Mouse (Mus musculus) neutrophil, adult 59 days (primary cell): Measurements from ENCODE around the gene Ppp1r3g. TPM values are rescaled to one million over a fixed set of nuclear protein-coding genes. Genes with fewer than 3 reads are reported as not detected.

Source experiments
- total RNA-seq, 2 experiments: library from RNA; stranded (reverse); gene quantifications; 1 replicate in 1 of 2; 2 replicates in 1 of 2; pipeline ENCODE4 v1.2.4; 2023

The Ppp1r3g gene
- not detected for total RNA-seq

GRCm38 (mm10) chr13:35958539-35958938 is at the start of gene Ppp1r3g:
Ppp1r3g (plus strand) TSS chr13:35958839.

Other genes starting within 250 kb of the Ppp1r3g start
- gene Rpp40, start 52.5 kb upstream of the Ppp1r3g start, total RNA-seq: 1 to 10 TPM; 1.1 to 1.9 TPM
- gene Fars2, start 158.6 kb downstream of the Ppp1r3g start, total RNA-seq: 10 to 100 TPM; 16.2 to 20.4 TPM
- 1 to 10 TPM; 3.4 to 5.2 TPM for gene Lyrm4, start 158.7 kb downstream of the Ppp1r3g start, total RNA-seq